ENCODE assay signal across 16 mouse cellular contexts in genomic region chr5:36176409-36176808, GRCm38 (mm10). TPM values are rescaled to one million over a fixed set of nuclear protein-coding genes. Genes with fewer than 3 reads are reported as not detected.
A peak's percentile ranks its signal among the peaks of the same experiment; 100 is the strongest.
DNase-seq lines count a peak whose midpoint lies in the region; ATAC-seq lines count a peak whose summit lies in the region.
"Had no signal": no experiment of that assay in that cellular context is flagged by ENCODE, and none has a peak within 500 bp of the region (broad histone marks: within the 10 kb centered on the region; RNA-seq: fewer than 3 reads in every experiment).

No protein-coding gene starts in this region.

- H3K4me3 ChIP-seq in kidney, embryonic 15.5 days (replicated peaks) = no peak overlapping the region
- H3K4me3 ChIP-seq in hindbrain, embryonic 16.5 days (ENCODE audit: low read length) = no peak overlapping the region
- H3K4me3 ChIP-seq: erythroblast, embryonic 14.5 days; liver, embryonic 15.5 days; midbrain, embryonic 13.5 days had no signal

- H3K4me1 ChIP-seq in kidney, embryonic 15.5 days = peaks cover 18% of the 10 kb centered on the region
- H3K4me1 ChIP-seq in hindbrain, embryonic 16.5 days (ENCODE audit: control insufficient read depth, insufficient read depth, low read depth, low read length) = peaks cover 12% of the 10 kb centered on the region
- H3K4me1 ChIP-seq: liver, embryonic 15.5 days had no signal

- 69% methylated on average over 11 of the region's 11 CpGs for WGBS in kidney, embryonic 15.5 days
- 86% methylated on average over 11 of the region's 11 CpGs for WGBS in hindbrain, embryonic 16.5 days

- DNase-seq in kidney, adult 11 months = peak; percentile 77
- DNase-seq in urinary bladder, adult 18-20 months (ENCODE audit: low spot score in 2 of 2) = peak; percentile 49 to 56
- no peak for DNase-seq in urinary bladder, postnatal 10 days (ENCODE audit: low spot score)
- peak; percentile 81 for DNase-seq in kidney, postnatal 14 days
- DNase-seq in urinary bladder, postnatal 36 days (ENCODE audit: low spot score in 2 of 2) = peak; percentile 33 to 67
- no peak for DNase-seq in cerebellum, adult 18-20 months
- DNase-seq: cerebellum, adult 8-10 months; embryo, embryonic 11 days; heart, adult 18-20 months had no signal

- no peak overlapping the region for H3K27ac ChIP-seq in kidney, embryonic 15.5 days
- H3K27ac ChIP-seq in hindbrain, embryonic 16.5 days (ENCODE audit: low read depth, low read length) = no peak overlapping the region
- H3K27ac ChIP-seq: hindbrain, postnatal 0 days; liver, embryonic 15.5 days; stomach, postnatal 0 days had no signal

- H3K36me3 ChIP-seq in kidney, embryonic 15.5 days = no peaks in the 10 kb centered on the region
- H3K36me3 ChIP-seq in hindbrain, embryonic 16.5 days (ENCODE audit: control insufficient read depth, insufficient read depth, low read length) = no peaks in the 10 kb centered on the region
- H3K36me3 ChIP-seq: liver, embryonic 15.5 days; midbrain, embryonic 13.5 days had no signal

- no peak for ATAC-seq in kidney, embryonic 15.5 days (replicated peaks; ENCODE audit: low FRiP score)
- no peak for ATAC-seq in hindbrain, embryonic 16.5 days
- ATAC-seq: hindbrain, postnatal 0 days; midbrain, embryonic 13.5 days had no signal

- H3K4me2 ChIP-seq in kidney, embryonic 15.5 days = no peak overlapping the region
- H3K4me2 ChIP-seq in hindbrain, embryonic 16.5 days (ENCODE audit: low read length) = no peak overlapping the region
- H3K4me2 ChIP-seq: liver, embryonic 15.5 days; midbrain, embryonic 13.5 days had no signal

- no peaks in the 10 kb centered on the region for H3K27me3 ChIP-seq in kidney, embryonic 15.5 days
- no peaks in the 10 kb centered on the region for H3K27me3 ChIP-seq in hindbrain, embryonic 16.5 days (replicated peaks; ENCODE audit: control insufficient read depth, insufficient read depth, low read length)
- H3K27me3 ChIP-seq: liver, embryonic 15.5 days; midbrain, embryonic 13.5 days had no signal

- no peak overlapping the region for H3K9ac ChIP-seq in kidney, embryonic 15.5 days
- no peak overlapping the region for H3K9ac ChIP-seq in hindbrain, embryonic 16.5 days (ENCODE audit: low read depth, low read length)
- H3K9ac ChIP-seq: liver, embryonic 15.5 days; midbrain, embryonic 13.5 days had no signal

- no peaks in the 10 kb centered on the region for H3K9me3 ChIP-seq in kidney, embryonic 15.5 days (replicated peaks)
- no peaks in the 10 kb centered on the region for H3K9me3 ChIP-seq in hindbrain, embryonic 16.5 days (ENCODE audit: control insufficient read depth, low read length)
- H3K9me3 ChIP-seq: liver, embryonic 15.5 days; midbrain, embryonic 13.5 days had no signal

RNA-seq across cellular contexts. Expression of gene Psapl1, which starts 27.4 kb away (rescaled TPM):
- 0.45 and 0.59 TPM in 2 replicates for polyA plus RNA-seq in kidney, embryonic 15.5 days (2015; fragmentation: Nextera tagmentation; extraction: Ambion mirVana)
- polyA plus RNA-seq in hindbrain, embryonic 16.5 days (2015; fragmentation: Nextera tagmentation; extraction: Ambion mirVana) = 0.07 and 0.10 TPM in 2 replicates
- polyA plus RNA-seq: erythroblast, embryonic 14.5 days; hindbrain, postnatal 0 days had no signal

Comparison
In these comparisons a context has a peak if more than half of its experiments do, and no peak if none do; other contexts are left out.
1. DNase-seq: peak in kidney, adult 11 months (single experiment), urinary bladder, adult 18-20 months (2 of 2), kidney, postnatal 14 days (single experiment) and urinary bladder, postnatal 36 days (2 of 2); none in urinary bladder, postnatal 10 days (single experiment) and cerebellum, adult 18-20 months (0 of 2).